8 mouse cellular contexts compared by ENCODE assay signal in genomic region chr9:31385500-31385869, GRCm38 (mm10). TPM values are rescaled to one million over a fixed set of nuclear protein-coding genes. Genes with fewer than 3 reads are reported as not detected.
DNase-seq lines count a peak whose midpoint lies in the region; ATAC-seq and TF ChIP-seq lines count a peak whose summit lies in the region.

No protein-coding gene starts in this region.

- peaks cover 14% of the 10 kb centered on the region for H3K4me1 ChIP-seq in heart, embryonic 10.5 days
- H3K4me1 ChIP-seq in CH12.LX (ENCODE audit: control insufficient read depth in 1 of 2, insufficient read depth in 2 of 2) = peaks cover 3 to 27% of the 10 kb centered on the region in 2 experiments
- peaks cover 15% of the 10 kb centered on the region for H3K4me1 ChIP-seq in embryonic facial prominence, embryonic 15.5 days
- H3K4me1 ChIP-seq in intestine, postnatal 0 days (replicated peaks; ENCODE audit: control insufficient read depth, insufficient read depth, low read length) = peaks cover 3% of the 10 kb centered on the region; the same call in 1 of the 2 replicates

- no peaks in the 10 kb centered on the region for H3K27me3 ChIP-seq in heart, embryonic 10.5 days (ENCODE audit: insufficient read depth, poor library complexity, severe bottlenecking)
- no peaks in the 10 kb centered on the region for H3K27me3 ChIP-seq in CH12.LX (replicated peaks)
- H3K27me3 ChIP-seq in embryonic facial prominence, embryonic 15.5 days = no peaks in the 10 kb centered on the region
- no peaks in the 10 kb centered on the region for H3K27me3 ChIP-seq in intestine, postnatal 0 days (replicated peaks; ENCODE audit: control insufficient read depth, insufficient read depth, low read length)

- in situ Hi-C loops in CH12.LX (cut with MboI; ENCODE audit: low pct_ligation_motif_present, low pct_unique_long_range_greater_than_20kb, low sequenced_read_pairs) = no loop called here

- H3K9ac ChIP-seq in CH12.LX (ENCODE audit: insufficient read depth, low read depth) = peak overlapping the region; percentile 27; the same call in 1 of the 2 replicates
- peak overlapping the region; percentile 80 for H3K9ac ChIP-seq in embryonic facial prominence, embryonic 15.5 days
- H3K9ac ChIP-seq in intestine, postnatal 0 days (ENCODE audit: low read depth, low read length) = peak overlapping the region; percentile 81

- H3K4me2 ChIP-seq in CH12.LX (ENCODE audit: insufficient read depth, low read depth, poor library complexity, severe bottlenecking) = peak overlapping the region; percentile 88
- peak overlapping the region; percentile 66 for H3K4me2 ChIP-seq in embryonic facial prominence, embryonic 15.5 days (replicated peaks)
- H3K4me2 ChIP-seq in intestine, postnatal 0 days (replicated peaks; ENCODE audit: low read depth) = peak overlapping the region; percentile 81

- 0 out of 2 replicates have a peak, but pooled peaks have one; percentile 1 for ATAC-seq in embryonic facial prominence, embryonic 15.5 days (ENCODE audit: insufficient number of reproducible peaks, low FRiP score, low TSS enrichment, low read depth)
- peak; percentile 25 for ATAC-seq in intestine, postnatal 0 days

- no peak for TF ChIP-seq CTCF in CH12.LX (conservative IDR thresholded peaks at IDR 0.05 in 1 of 2, IDR thresholded peaks at IDR 0.05 in 1 of 2; ENCODE audit: low read depth in 2 of 2, low read length in 2 of 2)
- no peak for TF ChIP-seq CTCF in intestine, postnatal 0 days (IDR thresholded peaks at IDR 0.05; ENCODE audit: low read depth)

- WGBS in heart, embryonic 10.5 days = 15% methylated on average over 4 of the region's 4 CpGs
- WGBS in embryonic facial prominence, embryonic 15.5 days = 24% methylated on average over 4 of the region's 4 CpGs
- WGBS in intestine, postnatal 0 days = 24% methylated on average over 4 of the region's 4 CpGs

- TF ChIP-seq RAD21 in CH12.LX (IDR thresholded peaks at IDR 0.05; ENCODE audit: low read depth, low read length) = no peak

- peak; percentile 73 for DNase-seq in heart, embryonic 10.5 days (ENCODE audit: low spot score)
- DNase-seq in heart, postnatal 4 days = no peak
- peak; percentile 13 for DNase-seq in CH12.LX (ENCODE audit: extremely low read depth)
- peak; percentile 37 for DNase-seq in naive thymus-derived CD4-positive, alpha-beta T cell, adult 2 months (ENCODE audit: low read depth)
- no peak for DNase-seq in adrenal gland, postnatal 4 days (ENCODE audit: low spot score in 2 of 2)
- no peak for DNase-seq in layer of hippocampus, adult 8-10 months (ENCODE audit: low spot score in 2 of 2)

- peak overlapping the region; percentile 91 for H3K27ac ChIP-seq in heart, embryonic 10.5 days
- no peak overlapping the region for H3K27ac ChIP-seq in CH12.LX (ENCODE audit: insufficient read depth, low read depth)
- H3K27ac ChIP-seq in embryonic facial prominence, embryonic 15.5 days (replicated peaks) = no peak overlapping the region
- no peak overlapping the region for H3K27ac ChIP-seq in intestine, postnatal 0 days (ENCODE audit: low read depth, low read length)

- H3K9me3 ChIP-seq in heart, embryonic 10.5 days = no peaks in the 10 kb centered on the region
- no peaks in the 10 kb centered on the region for H3K9me3 ChIP-seq in CH12.LX (replicated peaks; ENCODE audit: low read length)
- no peaks in the 10 kb centered on the region for H3K9me3 ChIP-seq in embryonic facial prominence, embryonic 15.5 days (replicated peaks)
- no peaks in the 10 kb centered on the region for H3K9me3 ChIP-seq in intestine, postnatal 0 days (ENCODE audit: control insufficient read depth)

- TF ChIP-seq EP300 in CH12.LX (IDR thresholded peaks at IDR 0.05; ENCODE audit: low read length) = no peak

- dilution Hi-C loops in CH12.LX (cut with MboI; ENCODE audit: extremely low pct_ligation_motif_present, extremely low pct_unique_long_range_greater_than_20kb, low sequenced_read_pairs) = no loop called here

- peaks cover 17% of the 10 kb centered on the region for H3K36me3 ChIP-seq in heart, embryonic 10.5 days
- peaks cover 8 to 21% of the 10 kb centered on the region in 2 experiments for H3K36me3 ChIP-seq in CH12.LX (replicated peaks in 1 of 2; ENCODE audit: control insufficient read depth in 1 of 2, insufficient read depth in 1 of 2, low read length in 1 of 2)
- H3K36me3 ChIP-seq in embryonic facial prominence, embryonic 15.5 days = peaks cover 10% of the 10 kb centered on the region
- H3K36me3 ChIP-seq in intestine, postnatal 0 days (ENCODE audit: control insufficient read depth, insufficient read depth) = peaks cover 9% of the 10 kb centered on the region

- no peak for TF ChIP-seq POLR2A in CH12.LX (IDR thresholded peaks at IDR 0.05; ENCODE audit: low read depth, low read length)

- H3K79me2 ChIP-seq in CH12.LX (replicated peaks; ENCODE audit: control insufficient read depth, extremely low read depth, insufficient read depth, poor library complexity, severe bottlenecking) = peaks cover 28% of the 10 kb centered on the region

- H3K4me3 ChIP-seq in heart, embryonic 10.5 days = peak overlapping the region; percentile 95
- peak overlapping the region; percentile 65 to 83 (median 75) for H3K4me3 ChIP-seq in CH12.LX (replicated peaks in 1 of 3; ENCODE audit: low read depth in 2 of 3, low read length in 2 of 3, poor library complexity in 1 of 3)
- peak overlapping the region; percentile 85 for H3K4me3 ChIP-seq in embryonic facial prominence, embryonic 15.5 days (replicated peaks)
- peak overlapping the region; percentile 96 for H3K4me3 ChIP-seq in intestine, postnatal 0 days (ENCODE audit: low read depth, low read length)

TF ChIP-seq in CH12.LX, 34 proteins besides CTCF, POLR2A, EP300 and RAD21:
- TF ChIP-seq GABPA (IDR thresholded peaks at IDR 0.05; ENCODE audit: insufficient replicate concordance, low read depth, low read length) (no peak), UBTF (IDR thresholded peaks at IDR 0.05; ENCODE audit: low read depth, low read length) (no peak), CHD2 (IDR thresholded peaks at IDR 0.05; ENCODE audit: low read length) (no peak), RCOR1 (conservative IDR thresholded peaks at IDR 0.05; ENCODE audit: low read depth, low read length) (no peak), NELFE (IDR thresholded peaks at IDR 0.05; ENCODE audit: low read depth, low read length) (no peak), ELF1 (IDR thresholded peaks at IDR 0.05; ENCODE audit: low read depth, low read length) (no peak), POLR2AphosphoS2 (IDR thresholded peaks at IDR 0.05; ENCODE audit: low read depth, low read length) (no peak), BHLHE40 (IDR thresholded peaks at IDR 0.05; ENCODE audit: low read depth, low read length) (no peak), MEF2A (IDR thresholded peaks at IDR 0.05; ENCODE audit: borderline replicate concordance, low read depth, low read length) (no peak), CHD1 (IDR thresholded peaks at IDR 0.05; ENCODE audit: low read depth, low read length) (no peak), USF1 (IDR thresholded peaks at IDR 0.05; ENCODE audit: low read depth, low read length) (no peak), TBP (conservative IDR thresholded peaks at IDR 0.05; ENCODE audit: low read depth, low read length) (no peak), TCF12 (IDR thresholded peaks at IDR 0.05; ENCODE audit: low read depth, low read length) (no peak), E2F4 (IDR thresholded peaks at IDR 0.05; ENCODE audit: insufficient replicate concordance, low read depth, low read length) (no peak), ETS1 (conservative IDR thresholded peaks at IDR 0.05; ENCODE audit: low read depth, low read length) (no peak), SMC3 (IDR thresholded peaks at IDR 0.05; ENCODE audit: low read depth, low read length) (no peak), USF2 (conservative IDR thresholded peaks at IDR 0.05; ENCODE audit: low read depth, low read length) (no peak)

RNA-seq across cellular contexts. Expression of gene Nfrkb, which starts 0.5 kb away (rescaled TPM):
- 15.2 and 16.1 TPM in 2 replicates for polyA plus RNA-seq in heart, embryonic 10.5 days (2016; fragmentation: Nextera tagmentation; extraction: Ambion mirVana)
- 10 to 100 TPM; 18.6 to 21.8 TPM for total RNA-seq in heart, postnatal 4 days (2021)
- total RNA-seq in CH12.LX (2012; rRNA removed) = 15.6 and 17.0 TPM in 2 replicates
- total RNA-seq in CH12.LX (2014; rRNA removed) = 15.2 and 15.5 TPM in 2 replicates
- 20.1 and 22.0 TPM in 2 replicates for polyA plus RNA-seq in CH12.LX (2012; ENCODE audit: insufficient read length, low read depth)
- polyA plus RNA-seq in embryonic facial prominence, embryonic 15.5 days (2015; fragmentation: Nextera tagmentation; extraction: Ambion mirVana) = 21.2 and 23.8 TPM in 2 replicates
- 8.5 and 8.9 TPM in 2 replicates for polyA plus RNA-seq in intestine, postnatal 0 days (2015; fragmentation: Nextera tagmentation; extraction: Ambion mirVana)
- total RNA-seq in adrenal gland, postnatal 4 days (2021) = 10 to 100 TPM; 40.3 to 42.0 TPM
- total RNA-seq in layer of hippocampus, adult 8-10 months (2022) = 10 to 100 TPM; 32.5 to 41.1 (median 37.9) TPM

Comparison
In these comparisons a context has a peak if more than half of its experiments do, and no peak if none do; other contexts are left out.
1. DNase-seq: peak in heart, embryonic 10.5 days (single experiment), CH12.LX (single experiment) and naive thymus-derived CD4-positive, alpha-beta T cell, adult 2 months (single experiment); none in heart, postnatal 4 days (single experiment), adrenal gland, postnatal 4 days (0 of 2) and layer of hippocampus, adult 8-10 months (0 of 2).
2. H3K9ac ChIP-seq: peak in every context shown above with its lines; median percentile 81 in intestine, postnatal 0 days; 80 in embryonic facial prominence, embryonic 15.5 days; 27 in CH12.LX.
3. Peak in every context shown above with its lines, with median percentiles within 50 percentile points of each other: H3K4me3 ChIP-seq and H3K4me2 ChIP-seq.